Mouse (Mus musculus): ENCODE measurements around the gene Gm14226. TPM values are rescaled to one million over a fixed set of nuclear protein-coding genes. Genes with fewer than 3 reads are reported as not detected.
"Not testable (repeated sequence)": the region's sequence is repeated elsewhere in the genome, so short reads cannot be mapped to it uniquely, and the experiment has no call there.

Gm14226 gene
- polyA plus RNA-seq, 1 experiment from 2014 or later: 0.24 TPM

- ATAC-seq (ENCODE audit: low FRiP score, low TSS enrichment): peak; percentile 89
- Histone ChIP-seq H3K27ac (replicated peaks) (peak overlapping the region; percentile 31), H3K9ac (ENCODE audit: low read length) (no peak overlapping the region; the same call in 1 of the 2 replicates), H3K4me3 (ENCODE audit: low read depth, low read length) (peak overlapping the region; percentile 28), H3K9me3 (ENCODE audit: control insufficient read depth, low read length) (no peaks in the 10 kb centered on the region), H3K27me3 (ENCODE audit: control insufficient read depth, insufficient read depth, low read length) (no peaks in the 10 kb centered on the region), H3K4me2 (replicated peaks; ENCODE audit: low read depth) (peak overlapping the region; percentile 68), H3K36me3 (ENCODE audit: control insufficient read depth, insufficient read depth, low read length) (no peaks in the 10 kb centered on the region), H3K4me1 (replicated peaks; ENCODE audit: control insufficient read depth, insufficient read depth) (no peaks in the 10 kb centered on the region)
- DNase-seq (ENCODE audit: low spot score): peak; percentile 92
- peak; percentile 84 for TF ChIP-seq CTCF (IDR thresholded peaks at IDR 0.05; ENCODE audit: low read depth)
- TF ChIP-seq EP300 (optimal IDR thresholded peaks at IDR 0.05): no peak
- 2% methylated on average over 22 of the region's 22 CpGs for WGBS
These were observed 1.6 kb downstream of the Gm14226 start for GRCm38 (mm10) chr2:155019673-155020072.

GRCm38 (mm10) chr2:155020247-155020826, 2.3 kb downstream of the Gm14226 start:
- DNase-seq (ENCODE audit: low spot score); H3K27ac ChIP-seq (replicated peaks); H3K4me2 ChIP-seq (replicated peaks; ENCODE audit: low read depth); H3K9me3 ChIP-seq (ENCODE audit: control insufficient read depth, low read length); H3K36me3 ChIP-seq (ENCODE audit: control insufficient read depth, insufficient read depth, low read length); H3K4me1 ChIP-seq (replicated peaks; ENCODE audit: control insufficient read depth, insufficient read depth); H3K27me3 ChIP-seq (ENCODE audit: control insufficient read depth, insufficient read depth, low read length); H3K9ac ChIP-seq (ENCODE audit: low read length); H3K4me3 ChIP-seq (ENCODE audit: low read depth, low read length); ATAC-seq (ENCODE audit: low FRiP score, low TSS enrichment): not testable (repeated sequence)
- 55% methylated on average over 20 of the region's 20 CpGs for WGBS

- WGBS: 44% methylated on average over 7 of the region's 7 CpGs
- no peak overlapping the region for H3K4me3 ChIP-seq (ENCODE audit: low read depth, low read length)
- H3K4me2 ChIP-seq (replicated peaks; ENCODE audit: low read depth): no peak overlapping the region
- H3K9me3 ChIP-seq (ENCODE audit: control insufficient read depth, low read length): no peaks in the 10 kb centered on the region
- H3K4me1 ChIP-seq (replicated peaks; ENCODE audit: control insufficient read depth, insufficient read depth): no peaks in the 10 kb centered on the region
- no peak for ATAC-seq (ENCODE audit: low FRiP score, low TSS enrichment)
- H3K9ac ChIP-seq (ENCODE audit: low read length): no peak overlapping the region
- H3K27me3 ChIP-seq (ENCODE audit: control insufficient read depth, insufficient read depth, low read length): no peaks in the 10 kb centered on the region
- H3K36me3 ChIP-seq (ENCODE audit: control insufficient read depth, insufficient read depth, low read length): no peaks in the 10 kb centered on the region
- no peak for DNase-seq (ENCODE audit: low spot score)
- no peak overlapping the region for H3K27ac ChIP-seq (replicated peaks)
- TF ChIP-seq CTCF (IDR thresholded peaks at IDR 0.05; ENCODE audit: low read depth): no peak
- no peak for TF ChIP-seq EP300 (optimal IDR thresholded peaks at IDR 0.05)
These were observed 12.8 kb downstream of the Gm14226 start for GRCm38 (mm10) chr2:155030831-155031230.

- TF ChIP-seq EP300 (optimal IDR thresholded peaks at IDR 0.05): no peak
- no peak for TF ChIP-seq CTCF (IDR thresholded peaks at IDR 0.05; ENCODE audit: low read depth)
These were observed 15.1 kb downstream of the Gm14226 start for GRCm38 (mm10) chr2:155032938-155033710.

GRCm38 (mm10) chr2:155039956-155040355, 21.9 kb downstream of the Gm14226 start:
- no peak overlapping the region for H3K27ac ChIP-seq (replicated peaks)
- ATAC-seq (ENCODE audit: low FRiP score, low TSS enrichment) (peak; percentile 81; the same call in 1 of the 2 replicates), DNase-seq (ENCODE audit: low spot score) (no peak)
- H3K4me1 ChIP-seq (replicated peaks; ENCODE audit: control insufficient read depth, insufficient read depth): no peaks in the 10 kb centered on the region
- TF ChIP-seq CTCF (IDR thresholded peaks at IDR 0.05; ENCODE audit: low read depth) (no peak), EP300 (optimal IDR thresholded peaks at IDR 0.05) (no peak)
- H3K4me2 ChIP-seq (replicated peaks; ENCODE audit: low read depth): no peak overlapping the region
- no peaks in the 10 kb centered on the region for H3K36me3 ChIP-seq (ENCODE audit: control insufficient read depth, insufficient read depth, low read length)
- no peak overlapping the region for H3K9ac ChIP-seq (ENCODE audit: low read length)
- no peaks in the 10 kb centered on the region for H3K9me3 ChIP-seq (ENCODE audit: control insufficient read depth, low read length)
- 37% methylated on average over 4 of the region's 4 CpGs for WGBS
- H3K27me3 ChIP-seq (ENCODE audit: control insufficient read depth, insufficient read depth, low read length): no peaks in the 10 kb centered on the region
- H3K4me3 ChIP-seq (ENCODE audit: low read depth, low read length): no peak overlapping the region

More at GRCm38 (mm10) chr2:155032938-155033710, 15.1 kb downstream of the Gm14226 start:
- H3K9ac ChIP-seq (ENCODE audit: low read length): no peak overlapping the region
- no peaks in the 10 kb centered on the region for H3K36me3 ChIP-seq (ENCODE audit: control insufficient read depth, insufficient read depth, low read length)
- no peaks in the 10 kb centered on the region for H3K4me1 ChIP-seq (replicated peaks; ENCODE audit: control insufficient read depth, insufficient read depth)
- no peaks in the 10 kb centered on the region for H3K27me3 ChIP-seq (ENCODE audit: control insufficient read depth, insufficient read depth, low read length)
- H3K27ac ChIP-seq (replicated peaks): peak overlapping the region; percentile 40; the same call in 1 of the 2 replicates
- no peak overlapping the region for H3K4me3 ChIP-seq (ENCODE audit: low read depth, low read length)
- no peaks in the 10 kb centered on the region for H3K9me3 ChIP-seq (ENCODE audit: control insufficient read depth, low read length)
- peak; percentile 68 for ATAC-seq (ENCODE audit: low FRiP score, low TSS enrichment)
- WGBS: 29% methylated on average over 19 of the region's 19 CpGs
- no peak for DNase-seq (ENCODE audit: low spot score)
- H3K4me2 ChIP-seq (replicated peaks; ENCODE audit: low read depth): peak overlapping the region; percentile 8; the same call in 1 of the 2 replicates

- Histone ChIP-seq H3K4me1 (replicated peaks; ENCODE audit: control insufficient read depth, insufficient read depth) (no peaks in the 10 kb centered on the region), H3K27ac (replicated peaks) (no peak overlapping the region), H3K4me3 (ENCODE audit: low read depth, low read length) (no peak overlapping the region), H3K9me3 (ENCODE audit: control insufficient read depth, low read length) (no peaks in the 10 kb centered on the region), H3K36me3 (ENCODE audit: control insufficient read depth, insufficient read depth, low read length) (no peaks in the 10 kb centered on the region), H3K27me3 (ENCODE audit: control insufficient read depth, insufficient read depth, low read length) (no peaks in the 10 kb centered on the region), H3K4me2 (replicated peaks; ENCODE audit: low read depth) (no peak overlapping the region), H3K9ac (ENCODE audit: low read length) (no peak overlapping the region)
- no peak for ATAC-seq (ENCODE audit: low FRiP score, low TSS enrichment)
- no peak for DNase-seq (ENCODE audit: low spot score)
- WGBS: 58% methylated on average over 3 of the region's 3 CpGs
- no peak for TF ChIP-seq CTCF (IDR thresholded peaks at IDR 0.05; ENCODE audit: low read depth)
- no peak for TF ChIP-seq EP300 (optimal IDR thresholded peaks at IDR 0.05)
These were observed 26.5 kb downstream of the Gm14226 start for GRCm38 (mm10) chr2:155044542-155044941.

Measured in stomach, postnatal 0 days (tissue).